Mouse (Mus musculus) layer of hippocampus, postnatal 25 days (tissue): ENCODE data around the gene Proser2. TPM values are rescaled to one million over a fixed set of nuclear protein-coding genes. Genes with fewer than 3 reads are reported as not detected.

Experiments
- DNase-seq, 2 experiments: peaks; one replicate each; pipeline ENCODE4 v3.0.0; 2022; ENCODE audit warnings: mixed read lengths in 2 of 2, low spot score in 1 of 2; ENCODE audit errors: extremely low spot score in 1 of 2
- total RNA-seq, 2 experiments: library from RNA; stranded (reverse); gene quantifications; 2 replicates each; pipeline ENCODE4 v1.2.3; 2021

Proser2 gene
- 1 to 10 TPM; 2.2 to 2.4 TPM for total RNA-seq

- DNase-seq = peak; percentile 19 to 33
Measured at GRCm38 (mm10) chr2:6129555-6130355, at the start of gene Proser2. TSS of gene Proser2 (minus strand) at chr2:6130211.

DNA sequence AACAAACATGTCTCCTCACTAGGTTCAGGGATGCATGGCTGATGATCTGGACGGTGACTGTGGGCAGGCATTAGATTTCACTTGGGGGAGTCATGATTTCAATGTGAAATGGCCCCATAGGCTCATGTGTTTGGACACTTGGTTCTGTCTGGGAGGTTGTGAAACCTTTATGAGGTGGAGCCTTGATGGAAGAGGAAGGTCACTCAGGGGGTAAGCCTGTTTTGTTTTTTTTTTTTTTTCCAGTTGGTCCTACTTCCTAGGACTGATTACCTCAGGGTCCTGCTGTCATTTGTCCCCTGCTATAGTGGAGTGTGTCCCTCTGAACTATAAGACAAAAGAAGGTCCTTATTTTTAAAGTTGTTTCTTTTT, 49.7 kb upstream of the Proser2 start:
- DNase-seq = no peak

DNA sequence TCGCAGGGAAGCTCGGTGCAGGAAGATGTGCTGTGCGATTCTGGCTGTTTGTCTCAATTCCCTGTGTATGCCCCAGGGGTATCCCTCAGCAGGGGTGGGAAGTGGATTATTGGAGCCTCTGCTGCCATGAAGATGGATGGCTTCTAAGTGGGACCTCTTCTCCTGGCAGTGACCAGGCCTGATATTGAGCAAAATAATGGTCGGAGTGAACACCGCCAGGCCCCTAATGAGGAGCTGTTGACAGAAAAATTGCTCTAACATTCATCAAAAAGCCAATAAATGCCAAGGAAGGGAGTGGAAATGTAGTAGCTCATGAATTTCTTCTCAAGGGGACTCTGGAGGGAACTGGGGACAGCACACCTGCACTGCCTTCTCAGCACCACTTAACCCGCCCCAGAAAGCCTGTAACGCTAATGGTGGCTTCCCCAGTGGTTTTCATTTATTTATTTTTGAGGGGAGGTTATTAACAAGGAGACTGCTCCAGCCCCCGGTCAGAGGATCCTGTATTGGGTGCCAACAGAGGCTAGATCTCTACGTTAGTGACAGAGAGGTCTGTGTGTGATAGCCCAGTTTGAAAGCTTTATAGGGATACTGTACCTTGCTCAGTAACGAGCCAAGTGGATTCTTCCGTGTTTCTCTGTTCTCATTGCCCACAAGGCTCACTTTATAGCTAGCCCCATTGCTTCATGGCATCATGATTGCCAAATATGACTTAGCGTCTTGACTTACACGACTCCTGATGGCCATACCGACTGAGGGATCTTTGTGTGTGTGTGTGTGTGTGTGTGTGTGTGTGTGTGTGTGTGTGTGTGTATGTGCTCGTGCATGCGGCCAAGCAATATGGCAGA, 49.1 kb upstream of the Proser2 start:
- DNase-seq = no peak

GRCm38 (mm10) chr2:6173013-6173412, 43.0 kb upstream of the Proser2 start:
- DNase-seq = no peak

GRCm38 (mm10) chr2:6168560-6168959, 38.5 kb upstream of the Proser2 start:
- DNase-seq = no peak

- DNase-seq = peak; percentile 36 to 92
Measured at GRCm38 (mm10) chr2:6167843-6168558, 38.0 kb upstream of the Proser2 start.

- DNase-seq = no peak
Measured at GRCm38 (mm10) chr2:6165771-6166170, 35.8 kb upstream of the Proser2 start.

- DNase-seq = no peak
Measured at GRCm38 (mm10) chr2:6164606-6165290, 34.7 kb upstream of the Proser2 start.

DNA sequence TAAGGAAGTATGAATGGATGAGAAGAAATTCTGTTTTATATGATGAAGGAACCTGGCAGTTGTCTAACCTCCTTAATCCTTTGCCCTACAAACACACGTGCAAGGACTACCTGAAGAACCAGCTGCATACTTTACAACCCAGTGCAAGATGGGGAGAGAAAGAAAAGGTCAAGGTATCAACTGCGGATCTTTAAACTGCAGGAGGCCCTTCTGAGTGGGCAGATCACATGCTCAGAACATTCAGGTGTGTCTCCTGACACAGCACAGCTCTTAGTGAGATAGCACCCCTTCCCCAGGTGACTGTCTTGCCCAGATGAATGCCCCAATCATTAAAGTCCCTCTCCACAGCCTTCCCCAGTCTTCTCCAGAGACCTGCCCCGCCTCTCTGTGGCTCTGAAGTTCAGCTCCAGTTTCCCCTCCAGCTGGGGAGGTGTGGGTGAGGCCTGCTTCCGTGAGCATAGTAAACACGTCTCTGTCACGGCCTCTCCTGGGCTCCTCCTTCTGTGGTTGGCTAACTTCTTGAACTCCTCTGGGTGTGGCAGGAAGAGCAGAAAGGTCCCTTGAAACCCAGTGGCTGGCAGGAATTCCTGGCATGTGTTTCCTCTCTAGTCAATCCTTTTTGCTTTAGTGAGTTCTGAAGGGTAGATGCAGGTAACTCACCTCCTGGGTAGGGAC, 32.5 kb upstream of the Proser2 start:
- no peak for DNase-seq

- no peak for DNase-seq
Measured at GRCm38 (mm10) chr2:6159735-6160134, 29.7 kb upstream of the Proser2 start.

GRCm38 (mm10) chr2:6159219-6159618, 29.2 kb upstream of the Proser2 start:
- no peak for DNase-seq

DNA sequence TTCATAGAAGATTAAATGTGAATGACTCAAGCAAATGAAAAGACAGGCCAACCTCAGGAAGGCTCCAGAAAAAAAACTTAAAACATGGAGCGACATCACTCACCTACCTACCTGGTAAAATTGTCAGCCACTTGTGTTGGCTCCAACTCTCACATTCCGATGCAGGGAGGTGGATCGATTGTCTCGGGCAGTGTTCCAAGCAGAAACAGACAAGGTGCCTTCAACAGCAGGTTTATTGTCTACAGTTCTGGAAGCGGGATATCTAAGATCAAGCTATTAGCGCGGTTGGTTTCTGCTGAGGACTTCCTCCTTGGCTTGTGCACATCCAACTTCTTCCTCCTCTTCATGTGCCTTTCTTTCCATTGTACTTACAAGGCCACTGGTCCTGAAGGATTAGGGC, 27.6 kb upstream of the Proser2 start:
- no peak for DNase-seq

DNA sequence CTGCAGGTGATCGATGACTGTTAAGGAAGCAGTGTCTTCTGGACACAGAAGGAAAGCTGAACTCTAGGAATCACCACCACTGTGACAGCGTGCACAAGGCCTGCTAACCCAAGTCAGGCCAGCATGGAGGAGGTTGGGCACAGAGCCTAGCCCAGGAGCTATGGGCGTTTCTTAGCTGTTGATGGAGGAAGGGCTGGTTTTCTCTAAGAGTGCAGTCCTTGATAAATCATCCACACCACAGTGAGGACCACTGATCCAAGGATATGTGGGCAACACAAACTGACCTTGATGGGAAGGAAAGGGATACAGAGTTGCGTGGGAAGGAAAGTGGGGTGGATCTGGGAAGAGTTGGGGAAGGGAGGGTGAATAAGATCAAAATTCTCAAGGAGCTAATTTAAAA, 27.2 kb upstream of the Proser2 start:
- no peak for DNase-seq

- no peak for DNase-seq
Measured at GRCm38 (mm10) chr2:6149801-6150200, 19.8 kb upstream of the Proser2 start.

- DNase-seq = no peak
Measured at GRCm38 (mm10) chr2:6146901-6147300, 16.9 kb upstream of the Proser2 start.

- DNase-seq = no peak
Measured at GRCm38 (mm10) chr2:6146257-6146656, 16.2 kb upstream of the Proser2 start.

GRCm38 (mm10) chr2:6145611-6146010, 15.6 kb upstream of the Proser2 start:
- no peak for DNase-seq

- DNase-seq = no peak
Measured at GRCm38 (mm10) chr2:6142915-6143654, 13.1 kb upstream of the Proser2 start.

GRCm38 (mm10) chr2:6140572-6141161, 10.7 kb upstream of the Proser2 start:
- DNase-seq = no peak
